Mouse (Mus musculus) thymus, adult 18-20 months (tissue): ENCODE measurements around the gene Top2a.

Source experiments
- DNase-seq, 2 experiments: peaks; one replicate each; pipeline ENCODE4 v3.0.0; 2022; ENCODE audit warnings: mixed read lengths in 2 of 2

Gene Top2a

DNA sequence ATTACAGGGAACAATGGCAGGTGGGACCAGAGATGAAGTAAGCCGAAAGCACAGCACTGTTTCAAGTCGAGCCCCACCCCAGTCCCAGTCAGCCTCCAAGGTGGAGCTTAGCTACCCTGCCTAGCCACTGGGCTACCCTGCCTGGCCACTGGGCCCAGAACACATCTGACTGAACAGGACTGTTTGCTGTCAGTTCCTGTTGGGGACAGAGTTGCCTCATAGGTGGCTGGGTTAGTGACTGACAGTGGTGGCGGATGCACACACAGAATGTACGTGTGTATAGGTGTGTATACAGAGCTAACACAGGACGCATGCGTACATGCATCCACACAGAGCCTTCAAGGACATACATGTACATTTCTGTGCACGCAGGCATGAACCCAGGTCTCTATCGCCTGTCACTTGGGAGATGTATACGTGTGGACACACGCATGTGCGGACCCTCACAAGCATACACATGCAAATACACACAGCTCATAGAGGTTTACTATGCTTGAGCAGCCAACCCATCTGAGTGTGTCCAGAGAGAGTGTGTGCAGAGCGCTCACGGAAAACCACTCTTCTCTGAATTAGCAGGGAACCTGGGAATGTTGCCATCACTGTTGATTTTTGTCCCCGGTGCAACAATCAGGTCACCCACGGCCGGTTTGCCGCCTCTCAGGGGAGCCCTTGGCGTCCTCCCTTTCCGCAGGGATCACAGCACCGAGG is 42.5 kb downstream of the Top2a start:
- DNase-seq, result no peak

DNA sequence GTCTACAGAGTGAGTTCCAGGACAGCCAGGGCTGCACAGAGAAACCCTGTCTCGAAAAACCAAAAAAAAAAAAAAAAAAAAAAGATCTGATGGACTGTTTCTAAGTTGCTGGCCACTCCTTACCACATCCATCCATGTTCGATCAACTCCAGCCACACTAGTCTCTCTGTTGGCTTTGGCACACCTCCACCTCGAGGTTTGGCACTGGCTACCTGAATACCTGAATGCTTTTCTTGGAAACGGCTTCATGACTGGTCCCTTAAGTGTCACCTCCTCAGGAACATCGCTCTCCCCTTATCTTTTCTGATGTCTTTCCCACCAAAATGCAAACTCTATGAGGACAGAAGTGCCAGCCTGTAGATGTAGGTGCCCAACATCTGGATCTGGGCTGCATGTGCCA is 44.6 kb downstream of the Top2a start:
- no peak for DNase-seq

DNA sequence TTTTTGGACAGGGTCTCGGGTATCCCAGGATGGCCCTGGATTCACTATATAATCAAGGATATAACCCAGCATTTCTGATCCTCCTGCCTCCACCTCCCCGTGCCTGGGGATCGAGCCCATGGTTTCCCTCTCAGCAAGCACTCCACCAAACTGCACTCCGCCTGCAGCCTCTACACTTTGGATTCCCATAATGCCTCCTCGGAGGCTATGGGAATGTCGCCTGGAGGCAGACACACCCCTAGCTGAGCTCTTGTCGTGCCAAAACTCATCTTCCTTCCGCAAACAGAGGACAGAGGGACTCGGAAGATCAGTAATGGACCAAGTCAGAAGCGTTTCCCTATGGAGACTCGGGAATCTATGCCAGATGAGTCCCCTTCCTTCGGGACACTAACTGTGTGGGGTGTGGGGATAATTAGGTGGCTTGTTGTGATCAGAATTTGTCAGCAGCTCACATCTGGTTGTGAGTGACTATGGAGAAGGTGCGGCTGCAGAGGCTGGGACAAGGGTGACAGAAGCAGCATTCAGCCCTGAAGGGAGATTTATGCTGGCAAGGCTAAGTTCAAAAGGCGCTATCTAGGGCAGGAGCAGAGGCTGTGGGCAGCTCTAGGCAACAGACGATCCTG is 45.4 kb downstream of the Top2a start:
- no peak for DNase-seq

DNA sequence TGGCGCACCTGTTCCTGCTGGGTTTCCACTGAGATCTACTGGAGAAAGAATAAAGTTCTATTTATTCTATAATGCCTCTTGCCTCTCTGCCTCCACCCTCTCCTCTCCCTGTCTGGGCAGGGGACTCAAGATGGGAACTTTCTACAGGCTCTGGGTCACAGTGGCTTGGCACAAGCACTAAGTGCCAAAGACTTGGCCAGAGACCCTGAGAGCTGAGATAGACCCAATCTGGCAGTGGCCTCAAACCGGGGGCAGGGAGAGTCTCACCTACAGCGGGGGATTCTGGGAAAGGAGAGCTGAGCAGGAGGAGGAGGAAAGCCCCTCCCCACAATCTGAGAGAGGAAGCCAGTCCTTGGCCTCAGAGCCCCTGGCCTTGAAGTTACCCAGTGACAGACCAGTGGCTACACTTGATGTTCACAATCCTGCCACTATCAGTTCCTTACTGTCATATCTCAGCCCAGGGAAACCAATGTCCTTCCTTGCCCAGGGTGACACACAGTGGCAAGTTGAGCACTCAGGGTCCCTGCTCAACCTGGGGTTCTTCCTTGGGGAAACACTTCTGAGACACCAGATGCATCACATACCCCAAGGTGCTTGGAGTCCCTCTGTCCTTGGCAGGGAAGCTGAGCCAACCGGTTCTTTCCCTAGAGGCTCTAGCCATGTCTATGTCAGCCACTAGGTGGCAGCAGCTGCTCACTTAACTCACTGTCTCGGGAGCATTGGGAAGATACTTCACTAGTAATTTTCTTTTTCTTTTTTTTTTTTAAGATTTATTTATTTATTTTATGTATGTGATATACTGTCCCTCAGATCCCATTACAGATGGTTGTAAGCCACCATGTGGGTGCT is 48.9 kb downstream of the Top2a start:
- DNase-seq, result peak in 1 of 2 experiments; percentile 50

DNA sequence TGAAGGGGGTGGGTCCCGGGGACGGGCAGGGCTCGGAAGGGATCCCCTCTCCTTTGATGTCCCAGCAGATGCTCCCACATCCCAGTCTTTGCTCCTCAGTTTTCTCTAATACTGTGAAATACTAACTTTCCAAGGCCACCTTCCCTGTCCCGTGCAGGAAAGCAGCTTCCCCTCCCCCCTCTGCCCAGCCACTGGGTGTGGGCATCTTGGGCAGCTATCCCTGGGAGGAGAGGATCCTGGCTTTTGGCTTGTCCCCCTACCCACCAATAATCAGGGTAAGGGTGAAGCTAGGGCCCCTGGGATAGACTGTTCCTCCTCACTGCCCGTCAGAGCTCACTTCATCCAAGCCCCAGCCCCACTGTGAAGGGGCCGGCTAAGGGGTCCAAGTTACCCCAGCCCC is 49.8 kb downstream of the Top2a start:
- no peak for DNase-seq

DNA sequence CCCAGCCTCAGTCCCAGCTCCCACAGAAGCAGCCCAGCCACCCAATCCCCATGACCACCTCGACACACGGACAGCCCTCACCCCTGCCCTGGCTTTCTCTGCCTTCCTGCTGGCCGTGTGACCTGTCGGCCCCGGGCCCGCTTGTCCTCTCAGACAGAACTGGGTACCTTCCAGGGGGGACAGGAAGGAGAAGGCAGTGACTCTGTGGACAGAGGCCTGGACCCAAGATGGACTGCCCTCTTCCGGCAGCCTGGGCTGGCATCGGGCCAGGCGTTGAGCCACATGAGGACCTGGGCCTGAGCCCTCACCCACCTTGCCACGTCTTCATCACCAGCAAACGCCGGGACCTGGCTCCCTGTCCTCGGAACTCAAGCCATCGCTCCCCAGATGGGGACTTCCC is 50.4 kb downstream of the Top2a start:
- peak in 1 of 2 experiments; percentile 24 for DNase-seq

DNA sequence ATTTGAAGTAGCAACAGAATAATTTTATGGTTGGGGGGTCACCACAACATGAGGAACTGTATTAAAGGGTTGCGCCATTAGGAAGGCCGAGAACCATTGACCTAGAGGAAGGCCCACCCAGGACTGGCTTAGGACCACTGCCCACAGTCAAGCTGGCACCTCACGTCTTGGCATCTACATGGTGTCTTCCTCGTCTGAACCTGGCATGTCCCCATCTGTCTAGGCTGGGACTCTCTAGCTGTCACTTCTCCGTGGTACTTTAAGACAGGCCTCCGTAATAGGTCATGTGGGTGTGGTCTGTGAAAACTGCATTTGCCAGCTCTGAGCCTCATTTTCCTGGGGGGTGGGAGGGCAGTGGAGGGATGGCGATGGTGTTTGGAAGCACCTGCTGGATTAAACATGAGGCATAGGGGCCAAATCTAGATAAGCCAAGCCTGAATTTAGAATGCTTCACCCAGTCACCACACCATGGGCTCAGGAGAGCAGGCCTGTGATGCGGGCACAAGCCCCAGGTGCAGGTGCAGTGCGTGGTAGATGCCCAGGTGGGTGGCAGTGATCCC is 51.1 kb downstream of the Top2a start:
- DNase-seq, result no peak

DNA sequence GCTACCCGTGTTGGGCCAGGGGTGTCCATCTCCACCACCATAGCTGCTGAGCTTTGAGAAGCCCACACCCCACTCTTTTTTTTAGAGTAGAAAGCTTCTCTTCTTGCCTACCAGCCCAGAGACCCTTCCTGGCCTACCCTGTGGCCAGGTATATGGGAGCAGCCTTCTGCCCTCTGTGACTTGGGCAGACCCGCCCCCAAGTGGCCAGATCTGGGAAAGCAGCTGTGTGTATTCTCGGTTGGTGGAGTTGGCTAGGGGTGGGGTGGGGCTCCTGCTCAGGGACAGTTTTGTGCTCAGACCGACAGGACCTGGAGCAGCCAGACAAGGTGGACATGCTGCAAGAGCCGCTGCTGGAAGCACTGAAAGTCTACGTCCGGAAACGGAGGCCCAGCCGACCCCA is 51.8 kb downstream of the Top2a start:
- peak; percentile 73 to 79 for DNase-seq

DNA sequence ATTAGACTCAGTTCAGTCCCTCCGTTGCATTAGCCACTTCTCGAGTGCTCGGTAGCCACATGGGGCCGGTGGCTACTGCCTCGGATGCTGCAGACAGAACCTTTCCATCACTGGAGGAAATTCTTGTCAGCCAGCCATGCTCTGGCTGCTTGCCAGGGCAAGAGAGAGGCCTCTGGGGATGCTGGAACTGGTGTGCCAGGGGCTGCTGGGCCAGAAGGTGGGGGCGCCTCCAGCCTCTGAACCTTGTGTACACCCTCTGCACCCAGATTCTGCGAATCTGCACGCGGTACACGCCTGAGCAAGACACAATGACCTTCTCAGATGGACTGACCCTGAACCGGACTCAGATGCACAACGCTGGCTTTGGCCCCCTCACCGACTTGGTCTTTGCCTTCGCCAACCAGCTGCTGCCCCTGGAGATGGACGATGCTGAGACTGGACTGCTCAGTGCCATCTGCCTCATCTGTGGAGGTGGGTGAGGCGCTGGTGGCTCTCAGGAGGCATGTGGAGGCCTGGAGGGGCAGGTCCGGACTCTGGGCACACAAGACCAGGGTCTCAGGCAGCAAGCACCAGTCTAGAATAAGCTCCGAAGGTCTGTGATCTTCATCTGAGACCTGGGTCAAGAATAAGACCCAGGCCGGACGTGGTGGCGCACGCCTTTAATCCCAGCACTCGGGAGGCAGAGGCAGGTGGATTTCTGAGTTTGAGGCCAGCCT is 52.5 kb downstream of the Top2a start:
- DNase-seq, result no peak

DNA sequence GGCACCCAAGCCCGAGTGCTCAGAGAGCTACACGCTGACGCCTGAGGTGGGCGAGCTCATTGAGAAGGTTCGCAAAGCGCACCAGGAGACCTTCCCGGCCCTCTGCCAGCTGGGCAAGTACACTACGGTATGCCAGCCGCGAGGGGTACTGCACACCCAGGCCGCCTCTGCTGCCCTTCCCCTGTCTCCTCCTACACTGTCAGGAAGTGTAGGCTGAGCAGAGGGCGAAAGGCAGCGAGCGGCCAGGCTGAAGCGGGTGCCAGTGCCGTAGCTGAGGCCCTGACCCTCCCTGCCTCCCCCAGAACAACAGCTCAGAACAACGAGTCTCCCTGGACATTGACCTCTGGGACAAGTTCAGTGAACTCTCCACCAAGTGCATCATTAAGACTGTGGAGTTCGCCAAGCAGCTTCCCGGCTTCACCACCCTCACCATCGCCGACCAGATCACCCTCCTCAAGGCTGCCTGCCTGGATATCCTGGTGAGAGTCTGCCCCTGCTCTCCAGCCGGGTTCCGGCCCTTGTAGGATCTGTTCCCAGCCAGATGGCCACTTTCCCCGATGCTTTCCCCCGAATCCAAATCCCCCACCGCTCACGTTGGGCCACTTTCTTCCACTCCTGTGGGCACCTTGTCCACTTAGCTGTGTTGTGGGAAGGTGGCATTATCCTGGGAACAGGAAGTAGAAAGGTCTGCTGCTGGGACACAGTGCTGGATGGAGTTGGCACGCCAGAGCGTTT is 53.6 kb downstream of the Top2a start:
- DNase-seq, result no peak

DNA sequence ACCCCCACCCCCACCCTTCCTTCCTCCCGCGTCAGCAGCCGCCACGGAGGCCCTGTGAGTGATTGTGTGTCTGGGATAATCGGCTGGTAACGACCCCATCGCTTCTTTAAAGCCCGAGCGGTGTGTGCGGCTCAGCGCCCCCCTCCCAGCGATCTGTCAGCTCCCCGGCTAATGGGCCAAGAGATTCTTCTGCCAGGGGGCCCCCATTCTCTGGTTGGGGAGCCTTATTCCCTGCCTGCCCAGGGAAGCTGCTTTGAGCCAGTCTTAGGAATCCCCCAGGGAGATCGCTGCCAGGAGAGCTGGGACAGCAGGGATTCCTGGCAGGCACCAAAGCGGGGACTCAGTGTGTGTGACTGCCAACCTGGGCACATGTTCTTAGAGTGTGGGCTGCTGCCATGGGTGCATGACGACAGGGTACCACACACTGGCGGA is 54.5 kb downstream of the Top2a start:
- peak in 1 of 2 experiments; percentile 14 for DNase-seq

DNA sequence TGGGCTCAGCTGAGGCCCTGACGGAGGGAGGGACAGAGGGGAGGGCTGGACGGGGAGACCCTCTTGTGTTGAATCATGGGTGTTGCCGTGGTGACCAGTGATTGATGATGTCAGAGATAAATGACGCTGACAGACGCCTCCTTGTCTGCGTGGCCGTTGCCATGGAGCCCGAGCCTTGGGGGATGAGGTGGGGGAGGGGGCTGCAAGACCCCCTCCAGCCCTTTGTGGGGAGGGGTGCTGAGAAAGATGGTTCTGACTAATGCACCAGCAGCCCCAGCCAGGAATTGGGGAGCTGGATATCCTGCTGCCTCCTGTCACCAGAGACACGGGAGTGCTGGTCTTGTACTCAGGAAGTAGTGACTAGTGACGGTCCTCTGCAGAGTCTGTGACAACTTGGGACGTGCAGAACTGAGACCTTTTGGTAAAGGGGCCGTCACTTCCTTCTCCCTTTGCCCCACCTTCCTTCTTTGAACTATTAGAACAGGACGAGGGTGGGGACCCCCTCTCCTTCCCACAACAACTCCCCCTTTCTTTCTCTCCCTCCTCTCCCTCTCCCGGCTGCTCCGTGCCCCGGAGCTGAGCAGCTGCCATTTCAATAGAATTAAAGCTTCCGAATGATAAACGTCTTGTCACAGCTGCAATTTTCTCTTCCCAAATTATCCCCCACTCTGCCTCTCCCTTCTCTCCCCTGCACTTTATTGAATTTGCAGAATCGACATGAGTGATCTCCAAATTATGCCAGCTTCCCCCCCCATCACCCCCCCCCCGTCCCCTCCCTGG is 55.1 kb downstream of the Top2a start:
- DNase-seq, result peak in 1 of 2 experiments; percentile 17

DNA sequence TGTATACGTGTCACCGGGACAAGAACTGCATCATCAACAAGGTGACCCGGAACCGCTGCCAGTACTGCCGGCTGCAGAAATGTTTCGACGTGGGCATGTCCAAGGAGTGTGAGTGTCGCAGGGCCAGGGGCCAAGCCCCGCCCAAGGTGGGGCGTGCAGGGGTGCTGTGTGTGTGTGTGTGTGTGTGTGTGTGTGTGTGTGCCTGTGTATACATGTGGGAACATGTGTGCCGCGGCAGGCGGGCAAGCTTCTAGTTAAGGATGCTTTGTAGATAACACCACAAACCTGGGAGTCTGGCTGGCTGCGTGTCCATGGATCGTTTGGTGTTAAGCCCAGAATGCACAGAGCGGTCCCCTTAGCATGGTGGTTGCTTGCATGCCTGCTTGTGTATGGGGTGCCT is 55.9 kb downstream of the Top2a start:
- DNase-seq, result no peak

DNA sequence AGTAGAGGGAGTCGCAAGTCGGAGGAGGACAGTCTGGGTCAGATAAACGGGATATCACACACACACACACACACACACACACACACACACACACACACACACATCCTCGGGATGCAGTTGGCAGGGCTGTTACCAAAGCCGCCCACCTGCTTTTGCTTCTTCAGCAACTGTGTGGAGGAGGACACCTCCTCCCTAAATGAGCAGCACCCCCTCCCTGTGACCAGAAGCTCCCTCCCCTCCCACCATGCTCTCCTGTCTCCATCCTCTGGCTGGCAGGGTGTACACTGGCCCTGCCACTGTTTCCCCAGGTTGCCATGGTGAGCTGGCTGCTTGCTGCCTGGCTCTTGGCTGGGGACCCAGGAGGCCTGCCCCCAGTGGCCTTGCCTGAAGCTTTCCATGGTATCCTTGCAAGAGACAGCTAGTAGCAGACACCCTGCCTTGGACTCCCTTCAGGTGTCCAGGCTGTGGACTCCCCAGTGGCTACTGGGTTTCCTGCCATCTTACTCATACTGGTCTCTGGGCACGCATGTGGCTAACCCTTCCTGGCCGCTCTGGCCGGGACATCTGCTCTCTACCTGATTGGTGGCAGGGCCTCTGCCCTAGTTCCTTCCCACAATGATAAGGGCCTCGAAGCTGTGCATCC is 57.4 kb downstream of the Top2a start:
- DNase-seq, result peak in 1 of 2 experiments; percentile 45

DNA sequence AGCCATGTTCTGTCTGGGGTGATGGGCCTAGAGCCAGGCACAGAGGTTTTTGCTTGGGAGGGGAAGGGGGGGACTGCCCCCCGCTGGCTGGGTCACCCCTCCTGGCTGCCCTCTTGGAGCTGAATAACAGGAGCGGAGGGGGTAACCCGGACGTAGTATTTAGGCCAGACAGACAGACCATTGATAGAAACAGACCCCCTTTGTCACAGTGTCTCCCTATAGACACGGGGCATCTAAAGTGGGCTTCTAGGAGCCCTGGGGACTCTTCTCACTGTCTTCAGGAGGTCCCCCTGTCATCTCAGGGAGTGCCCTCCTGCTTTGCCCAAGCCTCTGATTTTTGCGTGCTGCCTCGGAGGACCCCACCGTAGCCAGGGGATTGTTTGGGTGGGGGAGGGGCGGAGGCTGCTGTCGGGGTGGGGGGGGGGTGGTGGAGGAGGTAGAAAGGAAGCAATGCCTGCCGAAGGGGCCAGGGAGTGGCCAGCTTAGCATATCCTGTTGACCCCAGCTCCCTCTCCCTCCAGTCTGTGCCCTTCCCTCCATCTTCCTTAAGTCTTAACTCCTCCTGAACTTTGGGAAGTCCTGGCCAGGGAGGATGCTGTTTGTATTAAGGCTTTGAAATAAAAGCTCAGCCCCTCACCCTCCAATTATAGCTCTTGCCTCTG is 58.4 kb downstream of the Top2a start:
- DNase-seq, result no peak

DNA sequence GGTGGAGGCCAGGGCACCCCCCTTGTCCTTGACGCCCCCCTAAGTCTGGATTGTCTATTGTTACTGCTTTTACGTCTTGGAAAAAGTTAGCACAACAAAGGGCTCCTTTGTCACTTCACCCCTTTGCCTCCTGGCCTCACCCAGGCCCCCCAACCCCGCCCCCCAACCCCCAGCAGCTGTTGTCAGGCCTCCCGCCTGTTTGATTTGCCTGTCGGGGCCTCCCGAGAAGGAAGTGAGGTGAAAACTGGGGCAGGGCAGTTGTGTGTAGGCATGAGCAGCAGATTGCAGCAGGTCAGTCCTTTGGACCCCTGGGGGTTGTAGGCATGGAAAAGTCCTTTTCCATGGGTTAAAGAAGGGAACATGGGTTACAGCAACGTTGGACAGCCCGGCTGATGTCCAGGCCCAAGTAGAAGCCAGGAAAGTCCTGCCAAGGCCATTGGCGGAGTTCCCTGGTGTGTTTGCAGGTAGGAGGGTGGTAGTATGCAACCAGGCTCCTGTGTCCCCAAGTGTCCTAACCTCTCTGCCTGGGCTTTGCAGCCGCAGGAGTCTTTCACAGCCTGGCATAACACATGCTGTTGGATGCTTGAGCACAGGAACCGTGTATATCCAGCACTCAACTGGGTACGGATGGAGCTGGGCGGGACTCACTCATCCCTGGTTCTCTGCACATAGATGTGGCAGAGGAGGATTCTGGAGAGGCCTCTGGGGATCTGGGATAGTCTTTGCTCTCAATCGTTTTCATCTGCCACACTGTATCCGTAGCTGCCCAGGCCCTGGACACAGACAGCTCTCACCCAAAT is 59.2 kb downstream of the Top2a start:
- DNase-seq, result peak in 1 of 2 experiments; percentile 72

DNA sequence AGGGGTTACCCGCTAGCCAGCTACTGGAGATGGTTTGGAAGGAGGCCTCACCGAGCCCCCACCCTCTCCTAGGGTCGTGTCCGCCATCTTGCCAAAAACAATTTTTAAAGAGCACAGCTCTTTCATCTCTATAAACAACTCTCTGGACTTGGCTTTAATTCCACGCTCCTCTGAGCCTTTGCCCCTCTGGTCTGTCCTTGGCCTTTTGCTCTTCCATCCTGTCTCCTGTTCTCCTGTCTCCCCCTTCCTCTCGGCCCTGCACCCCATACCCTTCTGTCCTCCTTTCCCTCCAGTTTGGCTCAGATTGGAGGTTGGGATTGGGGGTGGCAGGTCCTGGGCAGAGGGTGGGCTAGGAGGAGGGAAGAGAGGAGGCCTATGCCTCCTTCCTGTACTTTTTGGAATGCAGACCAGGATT is 59.8 kb downstream of the Top2a start:
- DNase-seq, result no peak

DNA sequence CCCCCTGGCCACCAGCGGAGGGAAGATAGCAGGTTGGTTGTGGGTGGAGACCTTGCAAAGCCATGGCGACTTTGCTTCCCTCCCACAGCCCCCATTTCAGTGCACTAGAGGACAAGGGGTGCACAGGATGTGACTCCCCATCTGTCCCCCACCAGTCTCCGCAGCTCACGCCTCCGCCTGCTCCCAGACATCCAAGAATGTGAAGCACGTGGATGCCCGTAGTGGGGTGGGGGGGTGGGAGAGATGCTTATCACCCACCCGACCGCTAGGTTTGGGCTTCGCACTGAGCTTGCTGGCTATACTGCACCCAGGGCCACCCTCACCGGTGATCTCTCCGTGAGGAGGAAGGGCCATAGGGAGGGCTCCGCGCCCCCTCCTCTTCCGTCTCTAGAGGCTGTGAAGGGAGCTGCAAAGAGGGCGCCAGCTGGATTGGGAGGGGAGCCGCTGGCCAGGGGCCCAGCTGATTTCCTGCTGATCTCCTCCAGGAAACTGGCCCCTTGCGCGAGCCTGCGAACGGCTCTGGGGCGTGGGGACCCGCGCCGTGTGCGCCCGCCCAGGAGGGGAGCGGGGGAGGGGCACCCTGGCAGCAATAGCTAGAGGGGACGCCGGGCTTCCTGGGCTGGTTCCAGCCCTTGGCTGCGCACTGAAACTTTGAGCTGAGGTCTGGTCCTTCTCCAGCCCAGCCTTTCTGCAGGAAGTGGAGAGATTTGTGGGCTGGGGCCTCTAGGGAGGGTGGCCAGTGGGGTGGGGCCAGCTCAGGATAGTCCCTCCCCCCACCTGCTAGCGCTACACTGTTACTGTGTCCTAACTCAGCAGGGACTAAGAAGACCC is 60.6 kb downstream of the Top2a start:
- DNase-seq, result peak; percentile 65 to 73
